Mouse (Mus musculus): Measurements from ENCODE around the gene Sema6c. TPM values are rescaled to one million over a fixed set of nuclear protein-coding genes. Genes with fewer than 3 reads are reported as not detected.

Gene Sema6c
- polyA plus RNA-seq, 1 experiment = 38.5 TPM

- no peak overlapping the region for H3K27ac ChIP-seq (ENCODE audit: control insufficient read depth, insufficient read depth, low read depth, low read length)
- no peaks in the 10 kb centered on the region for H3K4me1 ChIP-seq (ENCODE audit: control insufficient read depth, insufficient read depth, low read length)
- no peaks in the 10 kb centered on the region for H3K27me3 ChIP-seq (ENCODE audit: control insufficient read depth, insufficient read depth, low read length)
- TF ChIP-seq CTCF (IDR thresholded peaks at IDR 0.05; ENCODE audit: control insufficient read depth, insufficient read depth, insufficient replicate concordance, low read depth, low read length) (no peak), POLR2A (IDR thresholded peaks at IDR 0.05; ENCODE audit: control insufficient read depth, low read depth, low read length) (no peak)
- no peaks in the 10 kb centered on the region for H3K36me3 ChIP-seq (ENCODE audit: control insufficient read depth, insufficient read depth, low read length)
- H3K4me3 ChIP-seq (ENCODE audit: control insufficient read depth, low read depth, low read length) = no peak overlapping the region
Measured at GRCm38 (mm10) chr3:95147924-95148323, 12.3 kb upstream of the Sema6c start.

GRCm38 (mm10) chr3:95153874-95154273 lies 6.4 kb upstream of the Sema6c start:
- H3K27ac ChIP-seq (ENCODE audit: control insufficient read depth, insufficient read depth, low read depth, low read length) = no peak overlapping the region

GRCm38 (mm10) chr3:95159511-95159986 lies 708 bp upstream of the Sema6c start:
- Histone ChIP-seq H3K27ac (ENCODE audit: control insufficient read depth, insufficient read depth, low read depth, low read length) (peak overlapping the region; percentile 27), H3K4me1 (ENCODE audit: control insufficient read depth, insufficient read depth, low read length) (peaks cover 15% of the 10 kb centered on the region), H3K36me3 (ENCODE audit: control insufficient read depth, insufficient read depth, low read length) (no peaks in the 10 kb centered on the region), H3K27me3 (ENCODE audit: control insufficient read depth, insufficient read depth, low read length) (no peaks in the 10 kb centered on the region; the same call in 1 of the 2 replicates), H3K4me3 (ENCODE audit: control insufficient read depth, low read depth, low read length) (peak overlapping the region; percentile 86)
- TF ChIP-seq CTCF (IDR thresholded peaks at IDR 0.05; ENCODE audit: control insufficient read depth, insufficient read depth, insufficient replicate concordance, low read depth, low read length) = no peak
- TF ChIP-seq POLR2A (IDR thresholded peaks at IDR 0.05; ENCODE audit: control insufficient read depth, low read depth, low read length) = no peak

More at GRCm38 (mm10) chr3:95153874-95154273, 6.4 kb upstream of the Sema6c start:
- Histone ChIP-seq H3K27me3 (ENCODE audit: control insufficient read depth, insufficient read depth, low read length) (no peaks in the 10 kb centered on the region), H3K4me1 (ENCODE audit: control insufficient read depth, insufficient read depth, low read length) (no peaks in the 10 kb centered on the region), H3K4me3 (ENCODE audit: control insufficient read depth, low read depth, low read length) (no peak overlapping the region), H3K36me3 (ENCODE audit: control insufficient read depth, insufficient read depth, low read length) (no peaks in the 10 kb centered on the region)
- TF ChIP-seq POLR2A (IDR thresholded peaks at IDR 0.05; ENCODE audit: control insufficient read depth, low read depth, low read length) (no peak), CTCF (IDR thresholded peaks at IDR 0.05; ENCODE audit: control insufficient read depth, insufficient read depth, insufficient replicate concordance, low read depth, low read length) (peak; percentile 40; the same call in 1 of the 2 replicates)

GRCm38 (mm10) chr3:95161041-95161551 lies 839 bp downstream of the Sema6c start:
- H3K4me3 ChIP-seq (ENCODE audit: control insufficient read depth, low read depth, low read length) = peak overlapping the region; percentile 86
- H3K36me3 ChIP-seq (ENCODE audit: control insufficient read depth, insufficient read depth, low read length) = no peaks in the 10 kb centered on the region
- peak overlapping the region; percentile 47 for H3K27ac ChIP-seq (ENCODE audit: control insufficient read depth, insufficient read depth, low read depth, low read length)
- TF ChIP-seq CTCF (IDR thresholded peaks at IDR 0.05; ENCODE audit: control insufficient read depth, insufficient read depth, insufficient replicate concordance, low read depth, low read length) (no peak), POLR2A (IDR thresholded peaks at IDR 0.05; ENCODE audit: control insufficient read depth, low read depth, low read length) (no peak)
- peaks cover 15% of the 10 kb centered on the region for H3K4me1 ChIP-seq (ENCODE audit: control insufficient read depth, insufficient read depth, low read length)
- H3K27me3 ChIP-seq (ENCODE audit: control insufficient read depth, insufficient read depth, low read length) = no peaks in the 10 kb centered on the region; the same call in 1 of the 2 replicates

GRCm38 (mm10) chr3:95161618-95162344 lies 1.5 kb downstream of the Sema6c start:
- Histone ChIP-seq H3K4me3 (ENCODE audit: control insufficient read depth, low read depth, low read length) (peak overlapping the region; percentile 86), H3K27me3 (ENCODE audit: control insufficient read depth, insufficient read depth, low read length) (no peaks in the 10 kb centered on the region; the same call in 1 of the 2 replicates), H3K4me1 (ENCODE audit: control insufficient read depth, insufficient read depth, low read length) (peaks cover 15% of the 10 kb centered on the region), H3K36me3 (ENCODE audit: control insufficient read depth, insufficient read depth, low read length) (no peaks in the 10 kb centered on the region), H3K27ac (ENCODE audit: control insufficient read depth, insufficient read depth, low read depth, low read length) (no peak overlapping the region)
- TF ChIP-seq POLR2A (IDR thresholded peaks at IDR 0.05; ENCODE audit: control insufficient read depth, low read depth, low read length) (no peak), CTCF (IDR thresholded peaks at IDR 0.05; ENCODE audit: control insufficient read depth, insufficient read depth, insufficient replicate concordance, low read depth, low read length) (no peak)

- Histone ChIP-seq H3K27me3 (ENCODE audit: control insufficient read depth, insufficient read depth, low read length) (no peaks in the 10 kb centered on the region; the same call in 1 of the 2 replicates), H3K27ac (ENCODE audit: control insufficient read depth, insufficient read depth, low read depth, low read length) (no peak overlapping the region), H3K36me3 (ENCODE audit: control insufficient read depth, insufficient read depth, low read length) (no peaks in the 10 kb centered on the region), H3K4me1 (ENCODE audit: control insufficient read depth, insufficient read depth, low read length) (peaks cover 15% of the 10 kb centered on the region), H3K4me3 (ENCODE audit: control insufficient read depth, low read depth, low read length) (no peak overlapping the region)
- TF ChIP-seq POLR2A (IDR thresholded peaks at IDR 0.05; ENCODE audit: control insufficient read depth, low read depth, low read length) = no peak
- TF ChIP-seq CTCF (IDR thresholded peaks at IDR 0.05; ENCODE audit: control insufficient read depth, insufficient read depth, insufficient replicate concordance, low read depth, low read length) = no peak
Measured at GRCm38 (mm10) chr3:95162345-95162628, 2.0 kb downstream of the Sema6c start.

- Histone ChIP-seq H3K4me3 (ENCODE audit: control insufficient read depth, low read depth, low read length) (no peak overlapping the region), H3K4me1 (ENCODE audit: control insufficient read depth, insufficient read depth, low read length) (peaks cover 15% of the 10 kb centered on the region), H3K36me3 (ENCODE audit: control insufficient read depth, insufficient read depth, low read length) (no peaks in the 10 kb centered on the region), H3K27me3 (ENCODE audit: control insufficient read depth, insufficient read depth, low read length) (no peaks in the 10 kb centered on the region; the same call in 1 of the 2 replicates), H3K27ac (ENCODE audit: control insufficient read depth, insufficient read depth, low read depth, low read length) (no peak overlapping the region)
- TF ChIP-seq POLR2A (IDR thresholded peaks at IDR 0.05; ENCODE audit: control insufficient read depth, low read depth, low read length) (no peak), CTCF (IDR thresholded peaks at IDR 0.05; ENCODE audit: control insufficient read depth, insufficient read depth, insufficient replicate concordance, low read depth, low read length) (no peak)
Measured at GRCm38 (mm10) chr3:95163419-95164255, 3.4 kb downstream of the Sema6c start.

All from testis, adult 2 months (tissue).